Comparison of ENCODE assay signal across 8 mouse cellular contexts in the genomic region with DNA sequence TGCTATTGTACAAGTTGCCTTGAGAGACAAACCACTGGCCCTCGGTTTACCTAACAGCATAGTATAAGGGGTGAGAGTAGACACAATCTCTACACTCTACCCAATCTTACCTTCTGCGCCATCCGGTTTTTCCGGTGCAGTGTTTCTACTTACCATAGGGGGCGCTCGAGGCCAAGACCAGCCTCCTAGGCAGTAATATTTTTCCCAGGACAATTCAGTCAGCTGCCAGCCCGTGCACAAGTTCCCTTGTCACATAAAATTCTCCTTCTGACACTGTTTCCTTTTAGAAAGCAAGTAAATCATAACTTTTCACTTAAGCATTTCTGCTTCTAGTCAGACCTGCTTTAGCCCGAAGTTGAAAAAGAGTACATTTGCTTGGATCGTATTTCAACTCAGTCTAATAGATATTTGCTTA.
A peak's percentile ranks its signal among the peaks of the same experiment; 100 is the strongest.
DNase-seq lines count a peak whose midpoint lies in the region; ATAC-seq and TF ChIP-seq lines count a peak whose summit lies in the region.

No protein-coding gene starts in this region.

- H3K4me1 ChIP-seq in hindbrain, embryonic 15.5 days (replicated peaks), result no peaks in the 10 kb centered on the region

- H3K36me3 ChIP-seq in hindbrain, embryonic 15.5 days, result no peaks in the 10 kb centered on the region

- TF ChIP-seq CTCF in gastrocnemius, adult 2 months (IDR thresholded peaks at IDR 0.05), result peak; percentile 92

- peak overlapping the region; percentile 55 for H3K27ac ChIP-seq in gastrocnemius, adult 2 months
- H3K27ac ChIP-seq in hindbrain, embryonic 15.5 days (replicated peaks), result no peak overlapping the region

- no peak for ATAC-seq in hindbrain, embryonic 15.5 days (ENCODE audit: low FRiP score, low read depth)

- intact Hi-C loops in gastrocnemius, adult 2 months (cut with DNase I), result no loop called here

- peak overlapping the region; percentile 71 for H3K4me3 ChIP-seq in gastrocnemius, adult 2 months
- no peak overlapping the region for H3K4me3 ChIP-seq in hindbrain, embryonic 15.5 days

- WGBS in hindbrain, embryonic 15.5 days, result 47% methylated on average over 9 of the region's 9 CpGs

- no peak overlapping the region for H3K9ac ChIP-seq in hindbrain, embryonic 15.5 days

- no peaks in the 10 kb centered on the region for H3K9me3 ChIP-seq in hindbrain, embryonic 15.5 days

- no peaks in the 10 kb centered on the region for H3K27me3 ChIP-seq in hindbrain, embryonic 15.5 days

- peak; percentile 49 to 83 for DNase-seq in adrenal gland, adult (ENCODE audit: inconsistent age in 2 of 2, low spot score in 1 of 2)
- peak; percentile 62 to 71 for DNase-seq in cerebellum, postnatal 25 days
- peak; percentile 72 for DNase-seq in gastrocnemius, adult 2 months
- DNase-seq in layer of hippocampus, adult 9-11 months, result peak; percentile 22
- peak; percentile 73 for DNase-seq in lung, postnatal 14 days
- DNase-seq in right cerebral cortex, adult 2 months (ENCODE audit: low spot score in 2 of 2), result peak; percentile 53 to 61
- no peak for DNase-seq in Muller cell, postnatal 12 days (ENCODE audit: inconsistent ontology term)

- peak overlapping the region; percentile 33 for H3K4me2 ChIP-seq in hindbrain, embryonic 15.5 days
